Mouse (Mus musculus) frontal cortex, postnatal 25 days (tissue): ENCODE results near the gene Mrpl48.
A peak's percentile ranks its signal among the peaks of the same experiment; 100 is the strongest.

Experiments used
- DNase-seq, 2 experiments: peaks; one replicate each; pipeline ENCODE4 v3.0.0; 2022; ENCODE audit warnings: low spot score in 2 of 2

The Mrpl48 gene

DNA sequence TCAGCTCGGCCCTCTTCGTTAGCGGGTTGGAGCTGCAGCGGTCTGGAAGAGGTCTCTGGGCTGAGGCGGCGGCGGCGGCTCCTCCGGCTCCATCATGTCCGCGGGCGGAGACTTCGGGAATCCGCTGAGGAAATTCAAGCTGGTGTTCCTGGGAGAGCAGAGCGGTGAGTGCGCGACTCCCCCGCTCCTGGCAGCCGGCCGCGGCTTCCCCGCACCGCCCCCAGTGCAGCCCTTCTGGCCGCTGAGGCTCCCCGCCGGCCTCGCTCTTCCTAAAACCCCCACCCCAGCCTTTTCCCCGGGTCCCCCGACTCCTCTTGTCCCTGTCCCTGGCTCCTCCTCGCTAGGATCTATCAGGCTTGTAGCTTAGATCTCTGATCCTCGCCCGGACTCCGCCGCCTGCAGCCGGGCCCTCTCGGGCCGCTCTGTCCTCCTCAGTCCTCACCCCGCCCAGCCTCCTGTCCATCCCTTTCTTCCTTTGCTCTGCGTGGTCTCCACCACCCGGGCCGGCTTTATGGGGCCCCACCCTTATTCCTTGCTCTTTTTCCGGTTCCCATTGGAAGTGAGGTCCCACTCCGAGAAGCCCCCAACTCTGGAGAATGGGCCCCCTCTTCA is at the start of gene Mrpl48:
Gene Mrpl48, minus strand, starts transcription at position 172 of the 612 bp plus-strand sequence.
- peak; percentile 29 to 45 for DNase-seq

DNA sequence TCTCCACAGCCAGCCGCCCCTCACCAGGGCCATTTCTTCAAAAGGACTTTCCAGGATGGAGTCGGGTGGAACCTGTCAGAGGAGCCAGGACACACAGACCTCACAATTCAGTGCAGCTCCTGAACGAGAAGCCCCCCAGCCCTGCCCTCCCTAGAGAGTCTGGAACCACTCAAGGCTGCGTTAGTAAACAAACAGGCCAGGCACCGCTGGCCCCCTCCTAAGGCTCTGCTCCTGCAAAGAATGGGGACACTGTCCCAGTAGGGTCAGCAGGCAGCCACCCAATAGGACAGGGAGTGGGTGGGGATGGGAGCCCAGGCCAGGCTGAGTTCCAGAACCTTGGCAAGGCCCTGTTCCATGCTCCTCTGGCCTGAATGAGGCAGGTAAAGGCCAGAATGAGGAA is 48.6 kb upstream of the Mrpl48 start:
- no peak for DNase-seq

DNA sequence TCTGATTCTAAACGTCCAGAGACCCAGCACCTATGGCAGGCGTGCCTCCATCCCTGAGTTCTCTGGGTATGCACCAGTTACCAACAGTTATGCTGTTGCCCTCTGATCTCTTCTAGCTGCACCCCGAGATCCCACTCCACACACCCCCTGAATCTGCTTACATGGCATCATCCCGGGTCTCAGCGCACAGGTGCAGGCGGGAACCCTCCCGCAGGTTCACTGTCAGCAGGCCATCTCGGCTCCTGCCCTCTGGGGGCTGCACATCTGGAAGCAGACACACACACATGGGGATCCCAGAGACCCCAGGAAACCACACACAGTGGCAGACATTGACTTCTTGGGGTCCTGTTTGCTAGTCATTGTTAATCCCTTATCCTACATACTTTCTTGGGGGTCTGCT is 46.3 kb upstream of the Mrpl48 start:
- no peak for DNase-seq

DNA sequence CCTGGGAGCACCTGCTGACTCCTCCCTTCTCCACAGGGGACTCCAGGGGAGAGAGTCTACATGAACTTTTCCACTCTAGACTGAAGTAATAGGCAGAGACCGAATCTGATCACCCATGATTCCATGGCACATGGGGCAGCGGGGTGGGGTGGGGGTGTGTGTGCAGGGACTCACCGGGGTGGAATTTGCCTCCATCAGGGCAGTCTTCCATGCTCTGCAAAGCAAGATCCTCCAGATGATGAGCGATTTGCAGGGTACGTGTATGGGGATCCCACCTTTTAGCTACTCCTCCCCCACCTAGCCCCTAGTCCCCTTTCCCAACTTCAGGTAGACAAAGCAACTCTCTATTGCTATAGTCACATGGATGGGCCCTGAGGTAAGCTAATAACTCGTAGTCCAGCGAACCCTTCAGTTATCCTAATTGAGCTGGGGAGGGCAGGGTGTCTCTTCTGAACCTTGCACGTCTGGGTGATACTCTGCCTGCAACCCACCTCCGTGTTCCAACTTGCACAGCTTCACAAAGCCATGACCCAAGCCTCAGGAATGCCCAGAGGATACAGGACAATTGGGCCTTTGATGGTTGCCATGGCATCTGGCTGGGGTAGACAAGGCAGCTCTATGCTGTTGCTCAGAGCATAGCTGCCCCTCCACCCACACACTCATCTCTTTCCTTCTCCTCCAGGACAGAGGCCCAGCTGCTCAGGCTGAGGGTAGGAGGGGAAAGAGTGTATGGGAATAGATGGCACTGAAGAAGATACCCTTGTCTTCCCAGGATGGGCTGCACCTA is 45.6 kb upstream of the Mrpl48 start:
- no peak for DNase-seq

DNA sequence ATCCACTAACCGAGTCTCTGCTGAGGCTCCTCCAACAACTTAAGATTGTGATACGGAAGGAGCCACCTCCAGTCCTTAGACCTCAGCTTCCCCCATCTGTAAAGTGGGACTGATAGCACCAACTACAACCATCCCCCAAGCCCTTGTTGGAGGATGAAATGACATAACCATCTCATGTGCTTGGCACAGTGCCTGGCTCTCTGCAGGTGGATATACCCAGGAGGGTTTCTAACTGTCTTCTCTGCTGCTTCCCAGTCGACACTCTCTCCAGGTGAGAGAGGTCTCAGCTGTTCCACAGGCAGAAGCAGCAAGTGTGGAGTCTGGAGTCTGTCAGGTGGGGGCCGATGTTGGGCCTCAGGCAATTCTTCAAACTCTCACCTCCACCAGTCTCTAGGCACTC is 42.9 kb upstream of the Mrpl48 start:
- DNase-seq = no peak

DNA sequence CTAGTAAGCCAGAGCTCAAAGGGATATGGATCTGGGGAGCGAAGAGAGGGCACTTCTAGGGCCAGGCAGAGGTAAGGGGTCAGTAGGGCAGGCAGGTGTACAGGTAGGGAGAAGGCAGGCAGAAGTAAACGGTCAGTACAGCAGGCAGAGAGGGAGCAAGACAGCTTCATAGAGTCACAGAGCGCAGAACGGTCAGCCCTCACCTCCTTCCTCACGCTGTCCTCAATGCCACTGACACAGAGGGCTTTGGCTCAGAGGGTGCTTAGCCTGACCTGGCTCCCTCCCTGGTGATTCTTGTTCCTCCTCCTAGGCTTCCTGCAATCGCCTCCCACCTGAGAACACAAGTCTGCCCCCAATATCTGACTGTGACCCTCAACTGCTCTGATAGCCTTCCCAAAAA is 42.3 kb upstream of the Mrpl48 start:
- DNase-seq = no peak

DNA sequence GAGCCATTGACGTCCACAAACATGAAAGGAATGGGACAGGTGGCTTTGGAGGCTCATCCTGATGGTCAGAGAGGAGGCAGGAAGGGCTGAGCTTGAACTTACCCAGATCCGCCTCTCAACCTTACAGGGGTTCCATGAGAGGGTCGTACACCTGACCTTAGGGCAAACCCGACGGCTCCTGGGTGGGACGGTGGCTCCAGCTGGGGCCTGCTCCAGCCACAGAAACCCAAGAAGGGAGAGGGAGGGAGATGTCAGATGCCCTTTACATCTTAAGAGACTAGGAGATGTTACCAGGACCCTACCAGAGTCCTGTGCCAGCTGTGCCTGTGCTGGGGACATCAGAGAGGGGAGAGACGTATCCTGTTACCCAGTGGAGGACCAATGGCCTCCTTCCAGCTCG is 41.7 kb upstream of the Mrpl48 start:
- no peak for DNase-seq

DNA sequence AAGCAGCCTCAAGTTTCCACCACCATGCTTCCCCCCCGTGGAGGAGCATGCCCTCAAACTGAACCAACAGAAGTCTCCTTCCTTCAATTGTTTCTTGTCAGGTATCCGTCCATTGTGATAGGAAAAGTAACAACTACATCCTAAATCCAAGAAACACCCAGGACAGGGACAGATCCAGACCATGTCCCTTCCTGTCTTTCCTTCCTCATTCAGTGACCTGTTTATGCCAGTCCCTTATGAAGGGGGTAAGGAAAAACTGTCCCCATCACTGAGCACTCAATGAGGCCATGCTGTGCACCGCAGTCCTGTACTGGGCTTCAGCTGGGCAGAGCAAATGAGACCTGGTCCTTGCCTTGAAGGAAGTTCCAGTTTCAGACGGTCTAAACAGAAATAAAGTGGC is 41.0 kb upstream of the Mrpl48 start:
- DNase-seq = no peak

DNA sequence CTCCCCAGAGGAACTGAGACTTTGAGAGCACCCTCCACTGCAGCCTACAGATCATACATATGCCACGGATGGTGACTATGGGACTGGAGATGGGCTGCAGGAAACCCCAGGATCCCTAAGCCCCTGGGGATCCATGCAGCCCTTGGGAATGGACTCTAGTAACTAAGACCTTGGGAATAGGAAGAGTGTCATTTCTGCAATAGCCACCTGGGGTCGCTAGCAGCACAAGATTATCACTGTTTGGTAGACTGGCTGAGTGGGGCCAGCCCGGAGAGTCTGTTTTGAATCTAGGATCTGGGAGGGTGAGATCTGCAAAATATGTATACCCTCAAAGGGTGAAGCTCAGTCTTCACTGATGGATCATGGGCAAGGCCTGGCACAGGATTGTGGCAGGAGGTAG is 37.0 kb upstream of the Mrpl48 start:
- DNase-seq = peak; percentile 69 to 72

DNA sequence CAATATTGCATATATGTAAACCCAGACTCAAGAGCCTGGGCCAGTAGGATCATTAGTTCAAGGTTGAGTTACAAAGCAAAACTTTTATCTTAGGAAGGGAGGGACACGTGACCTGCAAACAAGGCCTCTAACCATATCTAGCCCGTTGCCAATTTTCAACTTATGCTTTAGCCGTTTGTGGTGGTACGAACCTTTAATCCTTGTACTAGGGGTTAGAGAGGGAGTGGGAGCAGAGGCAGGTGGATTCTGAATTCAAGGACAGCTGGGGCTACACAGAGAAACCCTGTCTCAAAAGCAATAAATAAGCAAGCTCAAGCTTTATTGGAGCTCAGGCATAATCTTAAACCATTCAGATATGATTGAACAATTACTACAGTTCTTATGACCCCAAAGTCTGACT is 34.3 kb upstream of the Mrpl48 start:
- DNase-seq = no peak

DNA sequence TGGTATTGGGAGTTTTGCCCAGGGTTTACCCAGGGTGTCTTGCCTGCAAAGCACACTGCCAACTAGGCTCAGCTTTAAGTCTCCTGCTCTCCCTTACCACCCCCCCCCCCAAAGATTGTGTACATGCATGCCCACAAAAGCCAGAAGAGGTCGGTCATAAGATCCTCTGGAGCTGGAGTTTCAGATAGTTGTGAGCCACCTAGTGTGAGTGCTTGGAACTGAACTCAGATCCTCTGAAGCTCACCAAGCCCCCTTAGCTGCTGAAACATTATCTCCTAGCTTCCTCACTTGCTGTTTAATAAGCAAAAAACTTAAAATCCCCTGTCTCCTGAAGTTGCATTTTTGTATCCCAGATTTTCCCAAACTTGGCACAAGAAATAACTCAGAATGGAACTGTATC is 29.6 kb upstream of the Mrpl48 start:
- DNase-seq = no peak

DNA sequence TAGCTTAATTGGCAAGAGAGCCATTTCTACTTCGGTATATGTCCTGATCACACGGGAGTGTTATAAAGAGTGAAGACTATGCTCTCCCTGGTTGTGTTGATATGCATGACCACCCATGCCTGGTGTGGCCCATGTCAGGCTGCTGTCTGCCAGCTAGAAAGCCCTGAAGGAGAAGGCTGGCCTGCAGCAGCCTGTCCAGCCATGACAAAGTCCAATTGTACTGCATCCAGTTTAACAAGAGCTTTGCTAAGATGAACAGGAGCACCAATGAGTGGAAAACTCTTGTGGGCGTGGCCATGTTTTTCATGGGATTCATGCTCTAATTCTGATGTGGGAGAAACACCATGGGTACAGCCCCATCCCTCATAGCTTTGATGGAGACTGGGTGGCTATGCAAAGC is 16.4 kb upstream of the Mrpl48 start:
- no peak for DNase-seq

DNA sequence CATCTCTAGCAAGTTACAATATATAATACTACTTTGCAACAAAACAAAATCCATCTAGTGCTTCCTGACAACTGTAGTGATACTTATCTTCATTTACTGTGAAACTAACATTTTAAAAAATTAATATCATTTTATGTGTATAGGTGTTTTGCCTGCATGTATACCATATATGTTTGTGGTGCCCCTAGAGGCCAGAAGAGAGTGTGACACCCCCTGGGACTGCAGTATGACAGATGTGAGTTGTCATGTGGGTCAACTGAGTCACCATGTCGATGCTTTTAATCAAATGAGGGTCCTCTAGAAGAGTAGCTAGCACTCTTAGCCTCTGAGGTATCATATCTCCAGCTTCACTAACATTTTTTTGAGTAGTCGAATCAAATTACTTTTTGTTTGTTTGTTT is 14.2 kb upstream of the Mrpl48 start:
- no peak for DNase-seq

DNA sequence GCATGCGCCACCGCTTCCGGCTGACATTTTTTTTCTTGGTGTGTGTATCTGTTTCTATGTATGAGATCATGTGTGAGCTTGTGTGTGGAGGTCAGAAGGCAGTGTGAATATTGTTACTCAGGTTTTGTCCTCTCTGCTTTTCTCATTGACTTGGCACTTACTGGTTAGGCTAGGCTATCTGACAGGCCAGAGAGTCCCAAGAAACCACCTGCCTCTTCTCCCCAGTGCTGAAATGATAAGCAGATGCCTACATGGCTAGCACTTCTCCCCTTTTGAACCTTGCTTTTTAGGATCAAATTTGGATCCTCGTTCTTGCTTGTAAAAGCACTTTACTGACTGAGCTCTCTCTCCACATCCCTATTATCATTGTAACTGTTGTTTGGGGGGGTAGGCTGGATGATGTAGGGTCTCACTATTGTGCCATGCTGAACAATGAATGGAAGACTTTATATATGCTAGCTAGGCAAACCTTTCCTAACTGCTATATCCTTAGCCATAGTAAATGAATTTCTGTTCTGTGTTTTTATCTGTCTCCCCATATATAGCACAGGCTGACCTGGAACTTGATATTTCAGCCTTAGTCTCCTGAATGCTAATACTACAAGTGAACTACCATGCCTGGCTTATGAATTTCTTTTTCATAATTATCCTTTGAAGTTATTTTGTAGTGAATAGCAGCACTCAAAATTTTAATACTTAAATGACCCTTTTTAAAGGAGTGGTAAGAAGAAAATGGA is 8.2 kb upstream of the Mrpl48 start:
- DNase-seq = no peak

DNA sequence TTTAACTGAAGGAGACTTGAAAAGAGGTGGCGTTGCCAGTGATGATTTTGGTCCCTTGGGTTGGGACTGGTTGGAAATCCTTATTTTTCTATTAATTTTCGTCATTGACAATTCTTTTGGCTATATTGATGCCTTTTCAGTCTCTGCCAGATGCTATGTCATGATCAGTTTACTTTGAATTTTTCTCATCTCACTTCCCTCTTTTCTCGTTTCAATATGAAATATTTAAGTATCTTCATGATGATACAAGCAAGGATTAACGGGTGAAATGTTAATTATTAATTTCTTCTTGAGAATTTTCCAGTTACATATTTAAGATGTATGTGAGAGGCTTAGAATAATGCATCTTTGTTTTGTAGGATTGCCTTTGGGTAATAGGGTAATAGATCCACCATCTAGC is 809 bp upstream of the Mrpl48 start:
- no peak for DNase-seq

DNA sequence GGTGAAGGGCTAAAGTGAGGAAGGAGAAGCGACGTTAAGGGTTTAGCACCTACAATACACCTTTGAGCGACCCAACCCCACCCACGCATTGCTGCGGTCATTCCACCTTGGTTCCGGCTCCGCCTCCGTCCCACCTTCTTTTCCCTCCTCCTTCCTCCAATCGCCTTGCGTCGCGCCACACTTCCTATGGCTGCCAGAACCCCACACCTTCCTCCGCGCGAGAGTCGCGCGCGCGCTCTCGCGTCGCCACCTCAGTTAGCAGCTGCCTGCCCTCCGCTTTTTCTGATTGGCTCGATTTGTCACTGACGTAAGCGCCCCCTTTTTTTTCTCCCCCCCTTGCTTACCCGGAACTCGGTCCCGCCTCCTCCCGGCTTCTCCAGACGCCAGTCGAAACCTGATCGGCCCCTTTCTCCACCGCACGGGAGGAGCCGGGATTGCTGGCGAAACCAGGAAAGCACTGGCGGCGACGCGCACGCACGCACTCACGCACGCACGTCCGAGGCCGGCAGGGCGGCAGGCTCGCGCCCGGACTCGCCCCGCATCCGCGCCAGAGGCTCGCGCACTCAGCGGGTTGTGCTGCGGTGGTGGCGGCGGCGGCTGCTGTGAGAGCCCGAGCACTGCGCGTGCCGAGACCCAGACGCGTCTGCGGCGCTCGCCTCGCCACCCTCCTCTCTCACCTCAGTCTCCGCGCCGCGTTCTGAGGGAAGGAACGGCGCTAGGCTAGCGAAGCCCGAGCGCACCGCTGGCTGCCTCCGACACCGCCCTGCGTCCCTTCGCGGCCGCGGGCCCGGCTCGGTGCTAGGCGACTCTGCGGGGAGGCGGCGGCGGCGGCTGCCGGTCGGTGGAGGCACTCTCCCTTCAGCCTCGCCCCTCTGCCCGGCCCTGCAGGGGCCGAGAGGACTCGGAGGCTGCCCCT is 629 bp downstream of the Mrpl48 start, which contains the start of gene Rab6a:
Gene Rab6a, plus strand, starts transcription at position 197 of the 916 bp plus-strand sequence.
- DNase-seq = peak; percentile 87 to 97

DNA sequence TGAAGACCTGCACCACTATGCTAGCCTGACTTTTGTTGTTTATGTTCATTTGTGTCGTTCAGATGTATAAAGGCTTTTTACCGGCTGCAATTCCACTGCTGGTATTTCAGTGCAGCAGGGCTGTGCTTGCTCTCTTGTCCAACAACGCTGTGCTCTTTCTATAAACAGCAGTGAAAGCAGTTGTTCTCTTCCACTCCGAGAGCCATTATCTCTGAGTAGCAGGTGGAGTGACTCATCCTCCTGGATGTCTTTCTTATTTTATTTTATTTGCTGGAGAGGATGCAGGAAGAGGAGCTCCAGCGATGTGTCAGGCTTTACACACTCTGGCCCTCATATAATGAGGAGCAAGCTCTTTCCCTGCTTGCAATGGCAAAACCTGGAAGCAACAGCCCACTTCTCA is 7.9 kb downstream of the Mrpl48 start:
- no peak for DNase-seq

DNA sequence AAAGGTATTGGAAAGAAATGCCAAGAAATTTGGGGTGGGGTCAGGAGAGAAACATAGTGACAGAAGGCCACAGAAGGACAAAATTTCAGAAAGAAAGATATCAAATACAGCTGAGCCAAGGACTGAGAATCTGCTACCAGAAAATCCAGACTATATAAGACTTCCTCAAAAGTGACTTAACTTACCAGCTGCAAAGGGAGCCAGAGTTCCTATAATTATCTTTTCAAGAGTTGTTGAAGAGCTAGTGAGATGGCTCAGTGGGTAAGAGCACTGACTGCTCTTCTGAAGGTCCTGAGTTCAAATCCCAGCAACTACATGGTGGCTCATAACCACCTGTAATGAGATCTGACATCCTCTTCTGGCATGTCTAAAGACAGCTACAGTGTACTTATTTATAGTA is 14.8 kb downstream of the Mrpl48 start:
- DNase-seq = no peak

DNA sequence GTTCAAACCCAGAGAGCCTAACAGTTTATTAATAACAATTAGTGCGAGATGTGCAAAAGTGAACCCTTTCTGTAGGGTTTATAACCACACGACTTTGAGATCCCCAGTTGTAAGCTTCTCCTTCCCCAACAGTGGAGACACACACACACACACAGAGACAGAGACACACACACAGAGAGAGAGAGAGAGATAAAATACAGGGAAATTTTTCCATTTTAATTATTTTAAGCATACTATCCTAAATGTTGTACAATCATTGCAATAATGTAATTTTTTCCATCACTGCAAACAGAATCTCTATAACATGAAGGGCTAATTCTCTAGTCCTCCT is 16.6 kb downstream of the Mrpl48 start:
- no peak for DNase-seq

DNA sequence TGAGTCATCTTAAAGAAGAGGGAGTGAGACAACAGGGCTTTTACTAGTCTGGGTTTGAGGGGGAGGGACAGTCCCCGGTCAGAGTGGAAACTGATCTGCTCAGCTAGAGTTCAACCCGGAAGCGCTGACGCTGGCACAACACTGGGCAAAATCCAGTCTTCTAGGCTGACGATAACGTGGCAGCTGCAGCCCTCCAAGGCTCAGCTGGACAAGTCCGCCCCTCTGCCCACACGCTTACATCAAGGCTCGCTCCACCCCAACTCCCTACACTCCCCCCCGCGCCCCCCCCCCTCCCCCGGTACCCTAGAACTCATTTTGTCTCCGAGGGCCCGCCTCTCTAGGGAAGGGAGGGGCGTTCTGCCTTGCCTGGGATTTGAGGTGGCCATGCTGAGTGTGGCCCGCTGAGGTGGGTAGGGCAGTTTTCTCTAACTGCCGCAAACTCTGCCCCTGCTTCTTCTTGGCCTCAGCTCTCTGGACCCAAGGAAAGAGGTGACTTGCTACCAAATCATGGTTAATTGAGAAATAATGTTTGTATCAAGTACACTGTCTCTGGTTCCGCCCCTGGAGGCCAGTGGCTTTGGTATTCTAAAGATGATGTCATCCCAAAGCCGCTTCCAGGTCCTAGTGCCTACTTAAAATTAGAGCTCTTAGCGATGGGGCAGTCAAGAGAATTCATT is 17.1 kb downstream of the Mrpl48 start:
- peak; percentile 56 to 59 for DNase-seq

DNA sequence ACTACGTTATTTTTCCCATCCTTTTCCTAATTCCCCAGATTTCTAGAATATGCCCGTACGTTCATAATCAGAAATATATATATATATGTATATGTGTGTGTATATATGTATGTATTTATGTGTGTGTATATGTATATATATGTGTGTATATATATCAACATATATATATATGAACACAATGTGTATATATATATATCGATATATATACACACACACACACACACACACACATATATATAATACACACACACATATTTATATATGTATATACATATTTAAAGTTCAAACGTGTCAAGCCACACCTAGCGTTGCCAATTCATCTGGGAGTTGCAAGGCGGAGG is 17.6 kb downstream of the Mrpl48 start:
- no peak for DNase-seq

DNA sequence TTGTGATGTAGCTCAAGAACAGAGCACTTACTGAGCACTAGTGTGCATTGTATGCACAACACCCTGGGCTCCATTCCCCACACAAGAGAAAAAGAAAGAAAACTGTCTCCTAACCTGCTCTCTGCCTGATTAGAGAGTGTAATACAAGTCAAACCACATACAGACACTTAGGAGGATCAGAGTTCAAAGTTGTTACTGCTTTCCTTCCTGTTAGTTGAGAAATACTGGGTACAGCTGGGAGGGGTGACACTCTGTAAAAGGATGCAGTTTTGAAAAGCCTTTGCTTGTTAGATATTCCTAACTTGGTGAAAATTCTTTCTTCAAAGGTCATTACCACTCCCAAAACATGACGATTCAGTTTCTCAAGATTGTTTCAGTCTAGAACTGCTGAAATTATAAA is 18.3 kb downstream of the Mrpl48 start:
- DNase-seq = no peak
